Mouse (Mus musculus) gonadal fat pad, adult 2 months (tissue): Measurements from ENCODE around the gene Cd200r3. TPM values are rescaled to one million over a fixed set of nuclear protein-coding genes. Genes with fewer than 3 reads are reported as not detected.

ENCODE experiments used
- DNase-seq: peaks from one replicate; pipeline ENCODE4 v3.0.0-alpha.2; 2012; ENCODE audit warnings: low read depth
- polyA plus RNA-seq: library from polyadenylated mRNA; depleted of rRNA; stranded (reverse); fragments of >200 nt; gene quantifications from 2 replicates; pipeline ENCODE4 v1.2.3, GENCODE M21; 2012; rRNA removed

Gene Cd200r3
- polyA plus RNA-seq, result not detected in 2 replicates

- DNase-seq, result no peak
Measured at GRCm38 (mm10) chr16:44943468-44943867, at the start of gene Cd200r3. TSS of gene Cd200r3 (plus strand) at chr16:44943678.

- no peak for DNase-seq
Measured at GRCm38 (mm10) chr16:44932016-44932415, 11.5 kb upstream of the Cd200r3 start.

- no peak for DNase-seq
Measured at GRCm38 (mm10) chr16:44951360-44952114, 8.1 kb downstream of the Cd200r3 start.

GRCm38 (mm10) chr16:44962296-44962695 is 18.8 kb downstream of the Cd200r3 start:
- no peak for DNase-seq

GRCm38 (mm10) chr16:44962777-44963176 is 19.3 kb downstream of the Cd200r3 start:
- DNase-seq, result no peak

GRCm38 (mm10) chr16:44964526-44965374 is 21.3 kb downstream of the Cd200r3 start:
- DNase-seq, result no peak

- no peak for DNase-seq
Measured at GRCm38 (mm10) chr16:44965428-44965827, 21.9 kb downstream of the Cd200r3 start.

GRCm38 (mm10) chr16:44965890-44966289 is 22.4 kb downstream of the Cd200r3 start:
- DNase-seq, result no peak

GRCm38 (mm10) chr16:44966891-44967290 is 23.4 kb downstream of the Cd200r3 start:
- DNase-seq, result no peak

GRCm38 (mm10) chr16:44968113-44968512 is 24.6 kb downstream of the Cd200r3 start:
- DNase-seq, result no peak

- no peak for DNase-seq
Measured at GRCm38 (mm10) chr16:44970925-44971324, 27.4 kb downstream of the Cd200r3 start.

GRCm38 (mm10) chr16:44974042-44974441 is 30.6 kb downstream of the Cd200r3 start:
- DNase-seq, result no peak

- DNase-seq, result no peak
Measured at GRCm38 (mm10) chr16:44976081-44976480, 32.6 kb downstream of the Cd200r3 start.

GRCm38 (mm10) chr16:44976892-44977633 is 33.6 kb downstream of the Cd200r3 start:
- DNase-seq, result no peak

- DNase-seq, result no peak
Measured at GRCm38 (mm10) chr16:44978193-44978592, 34.7 kb downstream of the Cd200r3 start.

GRCm38 (mm10) chr16:44979355-44979896 is 35.9 kb downstream of the Cd200r3 start:
- DNase-seq, result no peak

- DNase-seq, result no peak
Measured at GRCm38 (mm10) chr16:44982972-44983371, 39.5 kb downstream of the Cd200r3 start.

- DNase-seq, result no peak
Measured at GRCm38 (mm10) chr16:44983379-44984060, 40.0 kb downstream of the Cd200r3 start.

GRCm38 (mm10) chr16:44984111-44984510 is 40.6 kb downstream of the Cd200r3 start:
- no peak for DNase-seq

GRCm38 (mm10) chr16:44984925-44985324 is 41.4 kb downstream of the Cd200r3 start:
- no peak for DNase-seq

- no peak for DNase-seq
Measured at GRCm38 (mm10) chr16:44986029-44986428, 42.6 kb downstream of the Cd200r3 start.
